ENCODE assay signal across 8 mouse cellular contexts in the genomic region with DNA sequence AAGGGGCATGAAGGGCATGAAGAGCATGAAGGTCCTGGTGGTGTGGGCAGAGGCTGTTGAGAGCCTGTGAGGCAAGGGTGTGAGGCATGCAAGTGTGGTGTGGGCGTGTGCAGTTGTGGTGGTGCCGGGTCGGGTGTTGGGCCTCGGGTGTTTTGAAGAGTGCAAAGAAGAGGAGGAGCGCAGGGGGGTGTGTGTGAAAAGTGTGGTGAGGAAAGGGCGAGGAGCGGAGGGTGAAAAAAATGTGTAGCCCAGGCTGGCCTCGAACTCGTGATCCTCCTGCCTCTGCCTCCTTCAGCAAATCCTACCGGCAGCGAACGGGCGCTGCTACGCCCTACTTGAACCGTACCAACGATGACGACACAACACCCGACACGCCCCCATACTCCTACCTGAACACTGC. TPM values are rescaled to one million over a fixed set of nuclear protein-coding genes. Genes with fewer than 3 reads are reported as not detected.
DNase-seq lines count a peak whose midpoint lies in the region; ATAC-seq and TF ChIP-seq lines count a peak whose summit lies in the region.
"Not testable (repeated sequence)": the region's sequence is repeated elsewhere in the genome, so short reads cannot be mapped to it uniquely, and the experiment has no call there.

No protein-coding gene starts in this region.

- not testable (repeated sequence) for H3K9me3 ChIP-seq in forebrain, embryonic 10.5 days; heart, embryonic 15.5 days (replicated peaks); kidney, embryonic 15.5 days (replicated peaks); lung, embryonic 14.5 days (ENCODE audit: low read depth, low read length)

- peaks cover 23% of the 10 kb centered on the region for H3K27me3 ChIP-seq in forebrain, embryonic 10.5 days (ENCODE audit: poor library complexity, severe bottlenecking)
- H3K27me3 ChIP-seq in heart, embryonic 15.5 days; kidney, embryonic 15.5 days; lung, embryonic 14.5 days (ENCODE audit: insufficient read depth, low read length): not testable (repeated sequence)

- DNase-seq in CD4-positive, CD25-positive, alpha-beta regulatory T cell, adult 2 months (ENCODE audit: low read depth, low spot score) = peak; percentile 59
- DNase-seq in cerebellum, adult 18-20 months = peak; percentile 13 to 40
- DNase-seq in forebrain, embryonic 10.5 days (ENCODE audit: extremely low spot score, low spot score); lung, embryonic 14.5 days: not testable (repeated sequence)
- DNase-seq in thymus, postnatal 0 days (ENCODE audit: low spot score) = peak; percentile 15

- 72% methylated on average over 7 of the region's 19 CpGs for WGBS in forebrain, embryonic 10.5 days
- 50% methylated on average over 9 of the region's 19 CpGs for WGBS in heart, embryonic 15.5 days
- WGBS in kidney, embryonic 15.5 days = 60% methylated on average over 6 of the region's 19 CpGs
- WGBS in lung, embryonic 14.5 days = 55% methylated on average over 7 of the region's 19 CpGs

- H3K27ac ChIP-seq in forebrain, embryonic 10.5 days; heart, embryonic 15.5 days; kidney, embryonic 15.5 days; lung, embryonic 14.5 days (ENCODE audit: low read depth): not testable (repeated sequence)

- peak overlapping the region; percentile 26; the same call in 1 of the 2 replicates for H3K4me3 ChIP-seq in forebrain, embryonic 10.5 days
- peak overlapping the region; percentile 30 for H3K4me3 ChIP-seq in heart, embryonic 15.5 days
- peak overlapping the region; percentile 26 for H3K4me3 ChIP-seq in kidney, embryonic 15.5 days (replicated peaks)
- H3K4me3 ChIP-seq in lung, embryonic 14.5 days (ENCODE audit: low read depth, low read length) = 0 out of 2 replicates have a peak overlapping the region, but pooled peaks have one; percentile 15

- not testable (repeated sequence) for H3K9ac ChIP-seq in heart, embryonic 15.5 days; kidney, embryonic 15.5 days; lung, embryonic 14.5 days

- TF ChIP-seq CTCF in lung, embryonic 14.5 days (IDR thresholded peaks at IDR 0.05; ENCODE audit: low read depth) = not testable (repeated sequence)

- H3K4me1 ChIP-seq in forebrain, embryonic 10.5 days; heart, embryonic 15.5 days (replicated peaks); kidney, embryonic 15.5 days; lung, embryonic 14.5 days (ENCODE audit: insufficient read depth): not testable (repeated sequence)

- H3K36me3 ChIP-seq in forebrain, embryonic 10.5 days (replicated peaks); heart, embryonic 15.5 days; kidney, embryonic 15.5 days; lung, embryonic 14.5 days (ENCODE audit: insufficient read depth): not testable (repeated sequence)

- not testable (repeated sequence) for ATAC-seq in heart, embryonic 15.5 days (replicated peaks; ENCODE audit: insufficient number of reproducible peaks, insufficient read depth, low FRiP score, low read depth); kidney, embryonic 15.5 days (replicated peaks; ENCODE audit: low FRiP score); lung, embryonic 14.5 days (ENCODE audit: insufficient read depth)
- ATAC-seq in monocyte, adult 5-6 weeks (replicated peaks; ENCODE audit: insufficient number of reproducible peaks, low FRiP score, low TSS enrichment, poor library complexity, severe bottlenecking) = peak; percentile 82

- H3K4me2 ChIP-seq in heart, embryonic 15.5 days = peak overlapping the region; percentile 53
- H3K4me2 ChIP-seq in kidney, embryonic 15.5 days = peak overlapping the region; percentile 52
- H3K4me2 ChIP-seq in lung, embryonic 14.5 days = peak overlapping the region; percentile 39; the same call in 1 of the 2 replicates

RNA-seq across cellular contexts. Expression of a gene that starts 41.5 kb away (rescaled TPM):
- polyA plus RNA-seq in forebrain, embryonic 10.5 days (2016; fragmentation: Nextera tagmentation; extraction: Ambion mirVana) = 275 and 311 TPM in 2 replicates
- polyA plus RNA-seq in heart, embryonic 15.5 days (2015; fragmentation: Nextera tagmentation; extraction: Ambion mirVana) = 131 and 161 TPM in 2 replicates
- polyA plus RNA-seq in kidney, embryonic 15.5 days (2015; fragmentation: Nextera tagmentation; extraction: Ambion mirVana) = 353 TPM in 2 replicates
- 372 and 376 TPM in 2 replicates for polyA plus RNA-seq in lung, embryonic 14.5 days (2014; fragmentation: Nextera tagmentation; extraction: Ambion mirVana)
- 164 to 238 TPM (median 188 TPM) in 3 replicates for total RNA-seq in monocyte, adult 5-6 weeks (2017)
- 92.3 and 121 TPM in 2 replicates for polyA plus RNA-seq in thymus, postnatal 0 days (2015; fragmentation: Nextera tagmentation; extraction: Ambion mirVana)

RNA-seq across cellular contexts. Expression of a gene that starts 58.9 kb away (rescaled TPM):
- polyA plus RNA-seq in forebrain, embryonic 10.5 days (2016; fragmentation: Nextera tagmentation; extraction: Ambion mirVana) = 6.9 and 7.8 TPM in 2 replicates
- polyA plus RNA-seq in heart, embryonic 15.5 days (2015; fragmentation: Nextera tagmentation; extraction: Ambion mirVana) = 1.1 and 1.8 TPM in 2 replicates
- 3.7 and 4.1 TPM in 2 replicates for polyA plus RNA-seq in kidney, embryonic 15.5 days (2015; fragmentation: Nextera tagmentation; extraction: Ambion mirVana)
- 4.3 and 5.4 TPM in 2 replicates for polyA plus RNA-seq in lung, embryonic 14.5 days (2014; fragmentation: Nextera tagmentation; extraction: Ambion mirVana)
- not detected in 3 replicates for total RNA-seq in monocyte, adult 5-6 weeks (2017)
- 1.6 and 2.6 TPM in 2 replicates for polyA plus RNA-seq in thymus, postnatal 0 days (2015; fragmentation: Nextera tagmentation; extraction: Ambion mirVana)
